Mouse (Mus musculus): Measurements from ENCODE around the gene Zfp410. TPM values are rescaled to one million over a fixed set of nuclear protein-coding genes. Genes with fewer than 3 reads are reported as not detected.

Zfp410 gene
- polyA plus RNA-seq, 1 experiment: 59.5 TPM

DNA sequence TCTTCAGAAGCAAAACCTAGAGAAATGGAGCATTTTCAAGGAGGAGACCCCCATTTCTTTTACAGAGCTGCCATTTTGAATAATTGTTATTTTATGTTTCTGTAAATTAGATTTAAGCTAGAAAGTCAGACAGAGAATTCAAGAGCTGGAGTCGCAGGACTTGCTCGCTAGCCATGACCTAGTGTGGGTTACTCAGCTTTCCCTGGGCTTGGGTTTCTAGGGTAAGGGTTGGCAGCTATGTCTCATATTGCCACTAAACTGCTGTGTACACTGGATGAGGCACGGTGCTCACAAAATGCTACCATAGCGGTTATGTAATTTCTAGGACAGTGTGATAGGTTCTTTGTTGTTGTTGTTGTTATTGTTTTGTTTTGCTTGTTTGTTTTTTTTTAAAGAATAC is 76.0 kb downstream of the Zfp410 start:
- no peak for DNase-seq (ENCODE audit: low read depth)
- no peak for TF ChIP-seq CTCF (IDR thresholded peaks at IDR 0.05; ENCODE audit: borderline replicate concordance, extremely low read depth, insufficient read depth, insufficient read length)
- no peak for TF ChIP-seq POLR2A (IDR thresholded peaks at IDR 0.05; ENCODE audit: borderline replicate concordance, extremely low read depth, insufficient read depth, insufficient read length, poor library complexity, severe bottlenecking)

Other genes with a start within 250 kb of the Zfp410 start
- gene Acot5, start 247.5 kb upstream of the Zfp410 start, polyA plus RNA-seq (2012; rRNA removed): 0.07 TPM in 1 of 2 replicates, not detected in the other
- gene Acot6, start 216.2 kb upstream of the Zfp410 start, polyA plus RNA-seq (2012; rRNA removed): 2.8 and 3.0 TPM in 2 replicates
- 15.6 and 20.2 TPM in 2 replicates for gene Dnal1, start 202.5 kb upstream of the Zfp410 start, polyA plus RNA-seq (2012; rRNA removed)
- 3.2 TPM in 2 replicates for gene Pnma1, start 168.4 kb upstream of the Zfp410 start, polyA plus RNA-seq (2012; rRNA removed)
- 6.8 and 7.9 TPM in 2 replicates for gene Elmsan1, start 98.0 kb upstream of the Zfp410 start, polyA plus RNA-seq (2012; rRNA removed)
- gene Ptgr2, start 31.6 kb upstream of the Zfp410 start, polyA plus RNA-seq (2012; rRNA removed): 7.2 and 10.3 TPM in 2 replicates
- 48.3 and 70.1 TPM in 2 replicates for gene Coq6, start 44.8 kb downstream of the Zfp410 start, polyA plus RNA-seq (2012; rRNA removed)
- gene Fam161b, start 45.0 kb downstream of the Zfp410 start, polyA plus RNA-seq (2012; rRNA removed): 16.2 and 18.4 TPM in 2 replicates
- 7.1 and 9.8 TPM in 2 replicates for gene Entpd5, start 92.2 kb downstream of the Zfp410 start, polyA plus RNA-seq (2012; rRNA removed)
- 3.4 TPM in 2 replicates for gene Bbof1, start 92.2 kb downstream of the Zfp410 start, polyA plus RNA-seq (2012; rRNA removed)
- 14.3 and 15.2 TPM in 2 replicates for gene Rnf113a2, start 100.3 kb downstream of the Zfp410 start, polyA plus RNA-seq (2012; rRNA removed)
- gene Aldh6a1, start 134.2 kb downstream of the Zfp410 start, polyA plus RNA-seq (2012; rRNA removed): 18.0 and 19.3 TPM in 2 replicates
- gene Lin52, start 134.6 kb downstream of the Zfp410 start, polyA plus RNA-seq (2012; rRNA removed): 24.5 and 40.8 TPM in 2 replicates

Measured in brain, embryonic 14.5 days (tissue).